Mouse (Mus musculus): ENCODE measurements around the gene Mobp. TPM values are rescaled to one million over a fixed set of nuclear protein-coding genes. Genes with fewer than 3 reads are reported as not detected.

Mobp gene
- total and polyA plus RNA-seq, 2 experiments from 2014 or later = 0.04 TPM; not detected in 1

DNA sequence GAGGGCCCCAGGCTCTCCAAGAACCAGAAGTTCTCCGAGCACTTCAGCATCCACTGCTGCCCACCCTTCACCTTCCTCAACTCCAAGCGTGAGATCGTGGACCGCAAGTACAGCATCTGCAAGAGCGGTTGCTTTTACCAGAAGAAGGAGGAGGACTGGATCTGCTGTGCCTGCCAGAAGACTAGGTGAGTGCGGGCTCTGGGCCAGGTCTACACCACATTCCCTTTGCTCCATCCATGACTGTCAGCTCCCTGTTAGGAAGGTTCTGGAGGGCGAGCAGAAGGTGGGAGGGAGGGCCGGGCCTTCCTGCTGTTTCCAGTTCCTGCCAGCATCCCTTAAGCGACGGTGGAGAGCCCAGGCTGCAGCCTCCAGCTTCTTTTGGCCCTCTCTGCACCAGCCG, 18.3 kb downstream of the Mobp start:
- Histone ChIP-seq H3K36me3 (replicated peaks; ENCODE audit: control insufficient read depth, insufficient read depth, low read length) (no peaks in the 10 kb centered on the region), H3K4me2 (ENCODE audit: low read depth, low read length) (no peak overlapping the region), H3K9ac (replicated peaks; ENCODE audit: low read depth, low read length) (no peak overlapping the region), H3K27ac (ENCODE audit: low read depth) (no peak overlapping the region), H3K4me1 (ENCODE audit: control insufficient read depth, insufficient read depth) (no peaks in the 10 kb centered on the region), H3K27me3 (ENCODE audit: control insufficient read depth, insufficient read depth, low read length) (0 out of 2 replicates have a peak, but pooled peaks cover 9% of the 10 kb centered on the region), H3K4me3 (ENCODE audit: low read depth, low read length) (no peak overlapping the region), H3K9me3 (replicated peaks; ENCODE audit: control insufficient read depth, low read length) (no peaks in the 10 kb centered on the region)
- DNase-seq (ENCODE audit: low spot score) (no peak), ATAC-seq (ENCODE audit: insufficient read depth, low read depth) (no peak)
- no peak for TF ChIP-seq EP300 (IDR thresholded peaks at IDR 0.05; ENCODE audit: low read depth)
- WGBS = 55% methylated on average over 11 of the region's 11 CpGs

DNA sequence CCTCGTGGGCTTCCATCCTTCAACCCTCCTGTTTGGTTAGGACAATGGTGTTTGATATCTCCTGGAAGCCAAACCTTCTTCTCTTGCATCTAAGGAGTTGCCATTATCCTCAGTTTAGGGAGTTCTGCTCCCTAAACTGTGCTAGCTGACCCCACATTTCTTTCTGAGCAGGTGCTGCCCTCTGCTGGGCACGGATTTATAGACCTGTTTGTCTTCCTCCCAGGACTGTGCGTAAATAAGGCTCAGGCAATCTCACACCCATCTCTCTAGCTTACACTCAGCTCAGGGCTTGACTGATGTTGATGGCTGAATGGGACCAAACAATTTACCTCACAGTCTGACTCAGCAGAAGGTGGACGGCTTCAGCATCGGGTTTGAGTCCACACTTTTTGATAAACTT, 21.8 kb downstream of the Mobp start:
- Histone ChIP-seq H3K4me2 (ENCODE audit: low read depth, low read length) (no peak overlapping the region), H3K27ac (ENCODE audit: low read depth) (no peak overlapping the region), H3K9me3 (replicated peaks; ENCODE audit: control insufficient read depth, low read length) (no peaks in the 10 kb centered on the region), H3K27me3 (ENCODE audit: control insufficient read depth, insufficient read depth, low read length) (0 out of 2 replicates have a peak, but pooled peaks cover 9% of the 10 kb centered on the region), H3K4me3 (ENCODE audit: low read depth, low read length) (no peak overlapping the region), H3K9ac (replicated peaks; ENCODE audit: low read depth, low read length) (no peak overlapping the region), H3K36me3 (replicated peaks; ENCODE audit: control insufficient read depth, insufficient read depth, low read length) (no peaks in the 10 kb centered on the region), H3K4me1 (ENCODE audit: control insufficient read depth, insufficient read depth) (no peaks in the 10 kb centered on the region)
- ATAC-seq (ENCODE audit: insufficient read depth, low read depth) (no peak), DNase-seq (ENCODE audit: low spot score) (no peak)
- WGBS = 31% methylated on average over 5 of the region's 5 CpGs
- peak; percentile 62 for TF ChIP-seq CTCF (IDR thresholded peaks at IDR 0.05; ENCODE audit: low read depth)
- no peak for TF ChIP-seq EP300 (IDR thresholded peaks at IDR 0.05; ENCODE audit: low read depth)

DNA sequence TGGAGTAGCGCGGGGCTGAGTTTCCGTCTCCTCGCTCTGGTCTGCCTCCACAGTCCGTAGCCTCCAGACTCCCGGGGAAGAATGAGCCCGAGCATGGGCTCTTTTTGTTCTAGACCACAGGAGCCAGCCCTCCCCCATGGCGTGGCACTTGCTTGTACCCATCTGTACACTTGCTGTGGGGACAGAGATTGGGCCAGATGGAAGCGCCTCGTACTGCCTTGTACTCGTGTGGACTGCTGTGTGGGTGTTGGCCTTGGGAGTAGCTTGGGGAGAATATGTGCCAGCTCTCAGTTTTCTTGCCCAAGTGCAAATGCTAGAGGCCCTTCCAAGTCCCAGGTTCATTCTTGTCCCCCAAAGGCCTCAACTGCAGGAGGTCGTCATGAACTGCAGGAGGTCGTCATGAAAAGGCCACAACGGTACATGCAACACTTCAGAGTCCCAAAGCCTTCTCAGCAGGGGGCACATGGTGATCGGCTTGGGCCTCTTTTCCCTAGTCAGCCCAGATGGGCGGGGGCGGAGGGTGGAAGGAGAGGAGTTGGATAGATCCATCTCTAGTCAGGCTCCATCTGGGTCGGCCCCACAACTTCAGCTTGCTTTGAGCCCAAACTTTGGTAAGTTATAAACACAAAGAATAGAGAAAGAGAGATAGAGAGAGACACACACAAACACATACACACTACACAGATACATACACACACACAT, 25.1 kb downstream of the Mobp start:
- no peaks in the 10 kb centered on the region for H3K36me3 ChIP-seq (replicated peaks; ENCODE audit: control insufficient read depth, insufficient read depth, low read length)
- no peaks in the 10 kb centered on the region for H3K9me3 ChIP-seq (replicated peaks; ENCODE audit: control insufficient read depth, low read length)
- no peak overlapping the region for H3K27ac ChIP-seq (ENCODE audit: low read depth)
- no peak for TF ChIP-seq CTCF (IDR thresholded peaks at IDR 0.05; ENCODE audit: low read depth)
- ATAC-seq (ENCODE audit: insufficient read depth, low read depth) (no peak), DNase-seq (ENCODE audit: low spot score) (no peak)
- no peak overlapping the region for H3K4me2 ChIP-seq (ENCODE audit: low read depth, low read length)
- no peak overlapping the region for H3K4me3 ChIP-seq (ENCODE audit: low read depth, low read length)
- 0 out of 2 replicates have a peak, but pooled peaks cover 5% of the 10 kb centered on the region for H3K27me3 ChIP-seq (ENCODE audit: control insufficient read depth, insufficient read depth, low read length)
- WGBS = 83% methylated on average over 18 of the region's 18 CpGs
- no peak overlapping the region for H3K9ac ChIP-seq (replicated peaks; ENCODE audit: low read depth, low read length)
- H3K4me1 ChIP-seq (ENCODE audit: control insufficient read depth, insufficient read depth) = no peaks in the 10 kb centered on the region

DNA sequence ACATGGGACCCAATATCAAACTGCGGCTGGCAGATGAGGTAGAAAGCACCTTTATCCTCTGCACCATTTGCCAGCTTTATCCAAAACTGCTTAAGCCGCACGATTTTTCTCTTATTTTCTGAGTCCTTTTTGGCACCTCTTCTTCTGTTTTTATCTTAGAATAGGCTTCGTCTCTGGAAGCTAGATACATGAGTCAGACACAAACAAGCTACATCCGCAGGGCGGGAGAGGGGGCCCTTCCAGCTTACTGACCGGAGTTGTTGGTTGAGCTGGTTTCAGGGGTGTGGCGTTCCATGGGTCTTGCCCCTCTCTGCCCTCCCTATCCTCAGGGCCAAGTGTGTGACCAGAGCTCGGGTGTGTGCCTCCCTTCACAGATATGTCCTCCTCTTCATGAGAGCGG, 29.3 kb downstream of the Mobp start:
- Histone ChIP-seq H3K4me3 (ENCODE audit: low read depth, low read length) (no peak overlapping the region), H3K9ac (replicated peaks; ENCODE audit: low read depth, low read length) (no peak overlapping the region), H3K27ac (ENCODE audit: low read depth) (no peak overlapping the region), H3K4me2 (ENCODE audit: low read depth, low read length) (no peak overlapping the region), H3K4me1 (ENCODE audit: control insufficient read depth, insufficient read depth) (no peaks in the 10 kb centered on the region), H3K9me3 (replicated peaks; ENCODE audit: control insufficient read depth, low read length) (no peaks in the 10 kb centered on the region), H3K36me3 (replicated peaks; ENCODE audit: control insufficient read depth, insufficient read depth, low read length) (no peaks in the 10 kb centered on the region), H3K27me3 (ENCODE audit: control insufficient read depth, insufficient read depth, low read length) (no peaks in the 10 kb centered on the region)
- no peak for ATAC-seq (ENCODE audit: insufficient read depth, low read depth)
- 67% methylated on average over 10 of the region's 10 CpGs for whole genome bisulfite sequencing
- DNase-seq (ENCODE audit: low spot score) = no peak
- TF ChIP-seq CTCF (IDR thresholded peaks at IDR 0.05; ENCODE audit: low read depth) (no peak), EP300 (IDR thresholded peaks at IDR 0.05; ENCODE audit: low read depth) (no peak)

DNA sequence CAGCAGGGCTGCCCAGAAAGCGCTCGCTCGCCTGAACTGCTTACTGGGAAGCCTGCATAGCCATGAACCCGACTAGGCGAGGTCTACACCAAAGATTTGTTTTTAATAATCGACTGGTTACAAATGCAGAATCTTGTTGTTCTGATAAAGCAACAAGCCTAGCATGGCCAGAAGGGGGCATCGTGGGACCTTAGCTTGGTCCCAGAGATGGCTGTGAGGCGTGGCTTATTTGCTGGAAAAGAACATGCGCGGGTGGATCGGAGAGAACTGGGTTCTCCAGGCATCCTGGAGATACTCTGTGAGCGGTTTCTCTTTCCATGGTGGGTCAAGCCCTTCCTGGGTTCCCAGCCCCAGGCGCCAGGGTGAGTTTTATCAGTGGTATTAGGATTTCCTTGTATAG, 35.0 kb downstream of the Mobp start:
- 33% methylated on average over 13 of the region's 13 CpGs for WGBS
- H3K27me3 ChIP-seq (ENCODE audit: control insufficient read depth, insufficient read depth, low read length) = no peaks in the 10 kb centered on the region
- H3K4me2 ChIP-seq (ENCODE audit: low read depth, low read length) = no peak overlapping the region
- no peaks in the 10 kb centered on the region for H3K4me1 ChIP-seq (ENCODE audit: control insufficient read depth, insufficient read depth)
- H3K9ac ChIP-seq (replicated peaks; ENCODE audit: low read depth, low read length) = no peak overlapping the region
- ATAC-seq (ENCODE audit: insufficient read depth, low read depth) = no peak
- H3K36me3 ChIP-seq (replicated peaks; ENCODE audit: control insufficient read depth, insufficient read depth, low read length) = no peaks in the 10 kb centered on the region
- no peaks in the 10 kb centered on the region for H3K9me3 ChIP-seq (replicated peaks; ENCODE audit: control insufficient read depth, low read length)
- peak; percentile 31 for DNase-seq (ENCODE audit: low spot score)
- H3K27ac ChIP-seq (ENCODE audit: low read depth) = no peak overlapping the region
- TF ChIP-seq EP300 (IDR thresholded peaks at IDR 0.05; ENCODE audit: low read depth) (no peak), CTCF (IDR thresholded peaks at IDR 0.05; ENCODE audit: low read depth) (peak; percentile 50)
- no peak overlapping the region for H3K4me3 ChIP-seq (ENCODE audit: low read depth, low read length)

DNA sequence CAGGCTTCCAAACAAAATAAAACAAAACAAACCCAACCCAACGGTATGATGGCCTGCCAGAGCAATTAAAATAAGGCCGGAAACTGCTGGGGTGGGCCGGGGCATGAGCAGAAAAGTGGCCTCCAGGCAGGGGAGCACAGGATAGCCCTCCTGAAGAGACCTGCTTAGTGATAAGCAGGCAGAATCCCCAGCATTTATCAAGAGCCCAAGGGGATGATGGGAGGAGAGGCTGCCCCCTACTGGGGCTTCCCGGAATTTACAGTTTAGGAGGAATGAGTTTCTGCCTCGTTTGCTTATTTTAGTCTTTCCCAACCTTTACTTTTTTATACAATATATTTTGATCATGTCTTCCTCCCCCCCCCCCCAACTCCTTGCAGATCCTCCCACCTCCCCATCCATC, 37.3 kb downstream of the Mobp start:
- Histone ChIP-seq H3K36me3 (replicated peaks; ENCODE audit: control insufficient read depth, insufficient read depth, low read length) (no peaks in the 10 kb centered on the region), H3K9ac (replicated peaks; ENCODE audit: low read depth, low read length) (no peak overlapping the region), H3K27me3 (ENCODE audit: control insufficient read depth, insufficient read depth, low read length) (0 out of 2 replicates have a peak, but pooled peaks cover 2% of the 10 kb centered on the region), H3K9me3 (replicated peaks; ENCODE audit: control insufficient read depth, low read length) (no peaks in the 10 kb centered on the region), H3K27ac (ENCODE audit: low read depth) (no peak overlapping the region), H3K4me3 (ENCODE audit: low read depth, low read length) (no peak overlapping the region), H3K4me1 (ENCODE audit: control insufficient read depth, insufficient read depth) (no peaks in the 10 kb centered on the region), H3K4me2 (ENCODE audit: low read depth, low read length) (no peak overlapping the region)
- ATAC-seq (ENCODE audit: insufficient read depth, low read depth) = no peak
- TF ChIP-seq CTCF (IDR thresholded peaks at IDR 0.05; ENCODE audit: low read depth) = no peak
- no peak for TF ChIP-seq EP300 (IDR thresholded peaks at IDR 0.05; ENCODE audit: low read depth)
- DNase-seq (ENCODE audit: low spot score) = no peak
- WGBS = 82% methylated on average over 5 of the region's 5 CpGs

All from heart, postnatal 0 days (tissue).